Comparison of ENCODE assay signal across 32 mouse cellular contexts in the genomic region with DNA sequence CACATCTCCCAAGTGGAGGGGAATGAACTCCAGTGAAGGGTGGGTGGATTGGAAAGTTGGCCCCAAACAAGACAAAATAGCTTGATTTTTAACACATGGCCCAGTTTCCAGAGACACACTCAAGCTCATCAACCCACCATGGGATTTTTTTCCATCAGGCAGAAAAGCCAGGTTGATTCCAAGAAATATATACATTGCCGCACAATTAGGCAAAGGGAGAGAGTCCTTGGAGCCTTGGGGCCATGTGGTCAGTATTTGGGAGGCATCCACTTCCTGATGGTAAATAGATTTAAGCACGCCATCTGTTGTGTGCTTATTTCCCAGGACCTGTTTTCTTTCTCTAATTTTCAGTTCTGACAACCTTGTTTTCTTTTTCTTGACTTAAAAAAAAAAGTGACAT. TPM values are rescaled to one million over a fixed set of nuclear protein-coding genes. Genes with fewer than 3 reads are reported as not detected.
DNase-seq lines count a peak whose midpoint lies in the region; ATAC-seq and TF ChIP-seq lines count a peak whose summit lies in the region.
"Had no signal": no experiment of that assay in that cellular context is flagged by ENCODE, and none has a peak within 500 bp of the region (broad histone marks: within the 10 kb centered on the region; RNA-seq: fewer than 3 reads in every experiment).

No protein-coding gene starts in this region.

- no peaks in the 10 kb centered on the region for H3K27me3 ChIP-seq in embryonic facial prominence, embryonic 11.5 days (ENCODE audit: control insufficient read depth, insufficient read depth, low read length)
- H3K27me3 ChIP-seq in limb, embryonic 14.5 days (ENCODE audit: control insufficient read depth, insufficient read depth, low read length) = no peaks in the 10 kb centered on the region
- H3K27me3 ChIP-seq in hindbrain, embryonic 10.5 days (ENCODE audit: insufficient read depth, poor library complexity, severe bottlenecking) = no peaks in the 10 kb centered on the region
- H3K27me3 ChIP-seq: hindbrain, embryonic 13.5 days; liver, embryonic 15.5 days; neural tube, embryonic 12.5 days had no signal

- H3K4me2 ChIP-seq in embryonic facial prominence, embryonic 11.5 days (ENCODE audit: low read depth, low read length) = no peak overlapping the region
- H3K4me2 ChIP-seq in limb, embryonic 14.5 days (replicated peaks; ENCODE audit: low read depth, low read length, severe bottlenecking) = no peak overlapping the region
- H3K4me2 ChIP-seq: heart, embryonic 11.5 days; hindbrain, embryonic 13.5 days; liver, embryonic 15.5 days; lung, embryonic 14.5 days; midbrain, embryonic 11.5 days; neural tube, embryonic 12.5 days had no signal

- H3K4me1 ChIP-seq in embryonic facial prominence, embryonic 11.5 days (ENCODE audit: control insufficient read depth, insufficient read depth, low read length) = 0 out of 2 replicates have a peak, but pooled peaks cover 3% of the 10 kb centered on the region
- peaks cover 16% of the 10 kb centered on the region for H3K4me1 ChIP-seq in limb, embryonic 14.5 days (ENCODE audit: control insufficient read depth, insufficient read depth, low read length)
- peaks cover 12% of the 10 kb centered on the region for H3K4me1 ChIP-seq in hindbrain, embryonic 10.5 days (replicated peaks)

- TF ChIP-seq POLR2A in limb, embryonic 14.5 days (IDR thresholded peaks at IDR 0.05; ENCODE audit: borderline replicate concordance, extremely low read depth, insufficient read depth, insufficient read length) = no peak

- no peaks in the 10 kb centered on the region for H3K36me3 ChIP-seq in embryonic facial prominence, embryonic 11.5 days (replicated peaks; ENCODE audit: control insufficient read depth, insufficient read depth, low read depth, low read length)
- no peaks in the 10 kb centered on the region for H3K36me3 ChIP-seq in limb, embryonic 14.5 days (ENCODE audit: control insufficient read depth, insufficient read depth, low read length)
- no peaks in the 10 kb centered on the region for H3K36me3 ChIP-seq in hindbrain, embryonic 10.5 days
- H3K36me3 ChIP-seq: hindbrain, embryonic 13.5 days; liver, embryonic 15.5 days; neural tube, embryonic 12.5 days had no signal

- H3K9me3 ChIP-seq in embryonic facial prominence, embryonic 11.5 days (replicated peaks; ENCODE audit: control insufficient read depth, low read length) = no peaks in the 10 kb centered on the region
- H3K9me3 ChIP-seq in limb, embryonic 14.5 days (ENCODE audit: control insufficient read depth, low read length) = no peaks in the 10 kb centered on the region
- no peaks in the 10 kb centered on the region for H3K9me3 ChIP-seq in hindbrain, embryonic 10.5 days
- H3K9me3 ChIP-seq: hindbrain, embryonic 13.5 days; neural tube, embryonic 12.5 days had no signal

- no peak for ATAC-seq in embryonic facial prominence, embryonic 11.5 days (replicated peaks; ENCODE audit: insufficient number of reproducible peaks, low FRiP score, low TSS enrichment, low read depth)
- 0 out of 2 replicates have a peak, but pooled peaks have one; percentile 28 for ATAC-seq in limb, embryonic 14.5 days (ENCODE audit: low FRiP score, low read depth)
- ATAC-seq in erythroid progenitor cell, adult 5-6 weeks (replicated peaks; ENCODE audit: low FRiP score, poor library complexity, severe bottlenecking) = no peak
- no peak for ATAC-seq in megakaryocyte, adult 5-6 weeks (ENCODE audit: poor library complexity, severe bottlenecking)
- ATAC-seq: forebrain, embryonic 16.5 days; midbrain, embryonic 16.5 days had no signal

- no peak overlapping the region for H3K27ac ChIP-seq in embryonic facial prominence, embryonic 11.5 days (replicated peaks; ENCODE audit: low read depth, low read length)
- H3K27ac ChIP-seq in limb, embryonic 14.5 days (replicated peaks; ENCODE audit: low read depth, low read length) = no peak overlapping the region
- H3K27ac ChIP-seq in hindbrain, embryonic 10.5 days = no peak overlapping the region
- H3K27ac ChIP-seq: gastrocnemius, adult 2 months; hindbrain, embryonic 13.5 days; left cerebral cortex, adult 2 months; liver, embryonic 15.5 days; neural tube, embryonic 12.5 days had no signal

- DNase-seq in cerebellum, postnatal 25 days = peak; percentile 19 to 29
- DNase-seq in cerebellum, postnatal 4 days (ENCODE audit: low spot score in 2 of 2) = no peak
- DNase-seq in MN1 (ENCODE audit: low spot score) = peak; percentile 65
- DNase-seq in embryonic facial prominence, embryonic 11.5 days (ENCODE audit: low spot score) = peak; percentile 57
- DNase-seq in limb, embryonic 14.5 days (ENCODE audit: low spot score) = no peak
- DNase-seq in hindbrain, embryonic 10.5 days (ENCODE audit: low spot score) = no peak
- DNase-seq: adrenal gland, postnatal 14 days; gastrocnemius, adult 2 months; gastrocnemius, postnatal 36 days; heart, adult 18-20 months; heart, postnatal 36 days; kidney, adult 2 months; kidney, postnatal 10 days; left cerebral cortex, postnatal 4 days; lung, embryonic 14.5 days; lung, postnatal 14 days; right cerebral cortex, postnatal 4 days; thymus, postnatal 14 days had no signal

- H3K4me3 ChIP-seq in embryonic facial prominence, embryonic 11.5 days (ENCODE audit: low read depth, low read length) = no peak overlapping the region
- H3K4me3 ChIP-seq in limb, embryonic 14.5 days (replicated peaks; ENCODE audit: low read length) = no peak overlapping the region
- H3K4me3 ChIP-seq in hindbrain, embryonic 10.5 days = no peak overlapping the region
- H3K4me3 ChIP-seq: gastrocnemius, adult 2 months; hindbrain, embryonic 13.5 days; left cerebral cortex, adult 2 months; liver, embryonic 15.5 days; neural tube, embryonic 12.5 days had no signal

- H3K9ac ChIP-seq in embryonic facial prominence, embryonic 11.5 days (replicated peaks; ENCODE audit: low read length) = no peak overlapping the region
- no peak overlapping the region for H3K9ac ChIP-seq in limb, embryonic 14.5 days (ENCODE audit: low read depth, low read length, severe bottlenecking)
- H3K9ac ChIP-seq: hindbrain, embryonic 13.5 days; liver, embryonic 15.5 days; lung, embryonic 14.5 days; neural tube, embryonic 12.5 days had no signal

- 59% methylated on average over 2 of the region's 2 CpGs for WGBS in embryonic facial prominence, embryonic 11.5 days
- WGBS in limb, embryonic 14.5 days = 55% methylated on average over 2 of the region's 2 CpGs
- 86% methylated on average over 2 of the region's 2 CpGs for WGBS in hindbrain, embryonic 10.5 days

RNA-seq across cellular contexts. Expression of a gene that starts 57.7 kb away (rescaled TPM):
- 13.3 and 15.2 TPM in 2 replicates for polyA plus RNA-seq in embryonic facial prominence, embryonic 11.5 days (2014; fragmentation: Nextera tagmentation; extraction: Ambion mirVana)
- polyA plus RNA-seq in limb, embryonic 14.5 days (2012; rRNA removed) = 20.7 and 27.2 TPM in 2 replicates
- 10.7 and 11.9 TPM in 2 replicates for polyA plus RNA-seq in limb, embryonic 14.5 days (2014; fragmentation: Nextera tagmentation; extraction: Ambion mirVana)
- not detected in 2 replicates for total RNA-seq in erythroid progenitor cell, adult 5-6 weeks (2015; ENCODE audit: low replicate concordance)
- not detected in 2 replicates for total RNA-seq in erythroid progenitor cell, adult 5-6 weeks (2017; ENCODE audit: low replicate concordance)
- not detected in 2 replicates for total RNA-seq in megakaryocyte, adult 5-6 weeks (2015)
- total RNA-seq in megakaryocyte, adult 5-6 weeks (2017) = not detected in 2 replicates
- polyA plus RNA-seq in hindbrain, embryonic 10.5 days (2016; fragmentation: Nextera tagmentation; extraction: Ambion mirVana) = 7.8 and 10.0 TPM in 2 replicates
- total RNA-seq: common myeloid progenitor, adult 5-6 weeks; heart, adult 18-20 months; MEL had no signal
- polyA plus RNA-seq: liver, adult 2 months; spleen, adult 2 months had no signal

RNA-seq across cellular contexts. Expression of a gene that starts 57.9 kb away (rescaled TPM):
- polyA plus RNA-seq in embryonic facial prominence, embryonic 11.5 days (2014; fragmentation: Nextera tagmentation; extraction: Ambion mirVana) = 200 and 207 TPM in 2 replicates
- polyA plus RNA-seq in limb, embryonic 14.5 days (2012; rRNA removed) = 160 and 178 TPM in 2 replicates
- polyA plus RNA-seq in limb, embryonic 14.5 days (2014; fragmentation: Nextera tagmentation; extraction: Ambion mirVana) = 244 and 268 TPM in 2 replicates
- total RNA-seq in erythroid progenitor cell, adult 5-6 weeks (2015; ENCODE audit: low replicate concordance) = 0.36 TPM in 1 of 2 replicates, not detected in the other
- not detected in 2 replicates for total RNA-seq in erythroid progenitor cell, adult 5-6 weeks (2017; ENCODE audit: low replicate concordance)
- total RNA-seq in megakaryocyte, adult 5-6 weeks (2015) = 0.09 TPM in 1 of 2 replicates, not detected in the other
- total RNA-seq in megakaryocyte, adult 5-6 weeks (2017) = under 0.01 TPM in 1 of 2 replicates, not detected in the other
- polyA plus RNA-seq in hindbrain, embryonic 10.5 days (2016; fragmentation: Nextera tagmentation; extraction: Ambion mirVana) = 75.5 and 94.5 TPM in 2 replicates
- total RNA-seq: common myeloid progenitor, adult 5-6 weeks; MEL had no signal

Comparison
In these comparisons a context has a peak if more than half of its experiments do, and no peak if none do; other contexts are left out.
1. DNase-seq: peak in cerebellum, postnatal 25 days (2 of 2), MN1 (single experiment) and embryonic facial prominence, embryonic 11.5 days (single experiment); none in cerebellum, postnatal 4 days (0 of 2), limb, embryonic 14.5 days (single experiment) and hindbrain, embryonic 10.5 days (single experiment).